7 mouse cellular contexts compared by ENCODE assay signal in genomic region chr11:77791752-77792565, GRCm38 (mm10). TPM values are rescaled to one million over a fixed set of nuclear protein-coding genes. Genes with fewer than 3 reads are reported as not detected.
DNase-seq lines count a peak whose midpoint lies in the region; ATAC-seq lines count a peak whose summit lies in the region.

No protein-coding gene starts in this region.

- no peak overlapping the region for H3K4me3 ChIP-seq in embryonic facial prominence, embryonic 14.5 days (ENCODE audit: low read depth, low read length)
- no peak overlapping the region for H3K4me3 ChIP-seq in hindbrain, embryonic 16.5 days (ENCODE audit: low read length)
- 0 out of 2 replicates have a peak overlapping the region, but pooled peaks have one; percentile 14 for H3K4me3 ChIP-seq in liver, embryonic 11.5 days (ENCODE audit: low read depth, low read length)
- H3K4me3 ChIP-seq in neural tube, embryonic 15.5 days (replicated peaks), result no peak overlapping the region

- peak overlapping the region; percentile 85 for H3K27ac ChIP-seq in embryonic facial prominence, embryonic 14.5 days (replicated peaks; ENCODE audit: low read depth, low read length)
- peak overlapping the region; percentile 46 for H3K27ac ChIP-seq in hindbrain, embryonic 16.5 days (ENCODE audit: low read depth, low read length)
- peak overlapping the region; percentile 91 for H3K27ac ChIP-seq in liver, embryonic 11.5 days (ENCODE audit: low read depth, low read length)
- H3K27ac ChIP-seq in neural tube, embryonic 15.5 days (replicated peaks), result peak overlapping the region; percentile 64

- peaks cover 26% of the 10 kb centered on the region for H3K4me1 ChIP-seq in embryonic facial prominence, embryonic 14.5 days (ENCODE audit: control insufficient read depth, insufficient read depth, low read length)
- H3K4me1 ChIP-seq in hindbrain, embryonic 16.5 days (ENCODE audit: control insufficient read depth, insufficient read depth, low read depth, low read length), result peaks cover 36% of the 10 kb centered on the region
- peaks cover 57% of the 10 kb centered on the region for H3K4me1 ChIP-seq in liver, embryonic 11.5 days (replicated peaks; ENCODE audit: control insufficient read depth, insufficient read depth, low read length)
- peaks cover 45% of the 10 kb centered on the region for H3K4me1 ChIP-seq in neural tube, embryonic 15.5 days

- H3K9me3 ChIP-seq in embryonic facial prominence, embryonic 14.5 days (ENCODE audit: control insufficient read depth, low read length), result no peaks in the 10 kb centered on the region
- no peaks in the 10 kb centered on the region for H3K9me3 ChIP-seq in hindbrain, embryonic 16.5 days (ENCODE audit: control insufficient read depth, low read length)
- no peaks in the 10 kb centered on the region for H3K9me3 ChIP-seq in liver, embryonic 11.5 days (ENCODE audit: control insufficient read depth, low read length)
- H3K9me3 ChIP-seq in neural tube, embryonic 15.5 days (replicated peaks), result no peaks in the 10 kb centered on the region

- DNase-seq in 3T3-L1 (ENCODE audit: low read depth, low spot score), result peak; percentile 40
- DNase-seq in embryonic facial prominence, embryonic 14.5 days (ENCODE audit: low spot score), result peak; percentile 79
- peak; percentile 61 for DNase-seq in liver, embryonic 11.5 days (ENCODE audit: low spot score)
- DNase-seq in layer of hippocampus, adult 11-12 months (ENCODE audit: low spot score), result no peak

- H3K27me3 ChIP-seq in embryonic facial prominence, embryonic 14.5 days (replicated peaks; ENCODE audit: control insufficient read depth, insufficient read depth, low read length), result no peaks in the 10 kb centered on the region
- no peaks in the 10 kb centered on the region for H3K27me3 ChIP-seq in hindbrain, embryonic 16.5 days (replicated peaks; ENCODE audit: control insufficient read depth, insufficient read depth, low read length)
- H3K27me3 ChIP-seq in liver, embryonic 11.5 days (replicated peaks; ENCODE audit: control insufficient read depth, insufficient read depth, low read length), result no peaks in the 10 kb centered on the region
- H3K27me3 ChIP-seq in neural tube, embryonic 15.5 days (replicated peaks), result no peaks in the 10 kb centered on the region

- peak; percentile 81 for ATAC-seq in CD4-positive, CD25-positive, alpha-beta regulatory T cell, adult 4 months
- ATAC-seq in embryonic facial prominence, embryonic 14.5 days (ENCODE audit: low read depth), result peak; percentile 38; the same call in 1 of the 2 replicates
- no peak for ATAC-seq in hindbrain, embryonic 16.5 days
- ATAC-seq in liver, embryonic 11.5 days (replicated peaks; ENCODE audit: low FRiP score), result peak; percentile 84
- ATAC-seq in neural tube, embryonic 15.5 days (ENCODE audit: low FRiP score), result no peak

- 36% methylated on average over 12 of the region's 12 CpGs for WGBS in embryonic facial prominence, embryonic 14.5 days
- 44% methylated on average over 12 of the region's 12 CpGs for WGBS in hindbrain, embryonic 16.5 days
- 36% methylated on average over 12 of the region's 12 CpGs for WGBS in liver, embryonic 11.5 days
- WGBS in neural tube, embryonic 15.5 days, result 49% methylated on average over 12 of the region's 12 CpGs

- no peaks in the 10 kb centered on the region for H3K36me3 ChIP-seq in embryonic facial prominence, embryonic 14.5 days (ENCODE audit: control insufficient read depth, insufficient read depth, low read length)
- H3K36me3 ChIP-seq in hindbrain, embryonic 16.5 days (ENCODE audit: control insufficient read depth, insufficient read depth, low read length), result no peaks in the 10 kb centered on the region
- H3K36me3 ChIP-seq in liver, embryonic 11.5 days (ENCODE audit: control insufficient read depth, insufficient read depth, low read length), result no peaks in the 10 kb centered on the region
- no peaks in the 10 kb centered on the region for H3K36me3 ChIP-seq in neural tube, embryonic 15.5 days

- H3K4me2 ChIP-seq in embryonic facial prominence, embryonic 14.5 days (ENCODE audit: low read depth, low read length), result 0 out of 2 replicates have a peak overlapping the region, but pooled peaks have one; percentile 7
- no peak overlapping the region for H3K4me2 ChIP-seq in hindbrain, embryonic 16.5 days (ENCODE audit: low read length)
- peak overlapping the region; percentile 56 for H3K4me2 ChIP-seq in liver, embryonic 11.5 days
- H3K4me2 ChIP-seq in neural tube, embryonic 15.5 days, result no peak overlapping the region

- peak overlapping the region; percentile 42; the same call in 1 of the 2 replicates for H3K9ac ChIP-seq in embryonic facial prominence, embryonic 14.5 days (ENCODE audit: low read depth, low read length)
- H3K9ac ChIP-seq in hindbrain, embryonic 16.5 days (ENCODE audit: low read depth, low read length), result no peak overlapping the region
- peak overlapping the region; percentile 51 for H3K9ac ChIP-seq in liver, embryonic 11.5 days (ENCODE audit: low read depth, low read length)
- H3K9ac ChIP-seq in neural tube, embryonic 15.5 days (replicated peaks), result 0 out of 2 replicates have a peak overlapping the region, but pooled peaks have one; percentile 21

RNA-seq across cellular contexts. Expression of gene Gm10277, which starts 4.4 kb away (rescaled TPM):
- under 1 TPM; 0.32 to 0.34 TPM for polyA plus RNA-seq in CD4-positive, CD25-positive, alpha-beta regulatory T cell, adult 4 months (2017; shearing (Covaris generic))
- 0.26 and 0.46 TPM in 2 replicates for polyA plus RNA-seq in embryonic facial prominence, embryonic 14.5 days (2014; fragmentation: Nextera tagmentation; extraction: Ambion mirVana)
- 1.6 and 1.7 TPM in 2 replicates for polyA plus RNA-seq in hindbrain, embryonic 16.5 days (2015; fragmentation: Nextera tagmentation; extraction: Ambion mirVana)
- polyA plus RNA-seq in liver, embryonic 11.5 days (2014; fragmentation: Nextera tagmentation; extraction: Ambion mirVana), result 1.5 and 2.0 TPM in 2 replicates
- polyA plus RNA-seq in neural tube, embryonic 15.5 days (2015; fragmentation: Nextera tagmentation; extraction: Ambion mirVana), result 1.5 and 1.8 TPM in 2 replicates

RNA-seq across cellular contexts. Expression of gene Myo18a, which starts 28.9 kb away (rescaled TPM):
- 10 to 100 TPM; 21.4 to 28.9 TPM for polyA plus RNA-seq in CD4-positive, CD25-positive, alpha-beta regulatory T cell, adult 4 months (2017; shearing (Covaris generic))
- 39.8 and 44.1 TPM in 2 replicates for polyA plus RNA-seq in embryonic facial prominence, embryonic 14.5 days (2014; fragmentation: Nextera tagmentation; extraction: Ambion mirVana)
- polyA plus RNA-seq in hindbrain, embryonic 16.5 days (2015; fragmentation: Nextera tagmentation; extraction: Ambion mirVana), result 35.1 and 44.0 TPM in 2 replicates
- 37.1 and 38.3 TPM in 2 replicates for polyA plus RNA-seq in liver, embryonic 11.5 days (2014; fragmentation: Nextera tagmentation; extraction: Ambion mirVana)
- 39.6 and 40.8 TPM in 2 replicates for polyA plus RNA-seq in neural tube, embryonic 15.5 days (2015; fragmentation: Nextera tagmentation; extraction: Ambion mirVana)

Comparison
In these comparisons a context has a peak if more than half of its experiments do, and no peak if none do; other contexts are left out.
1. ATAC-seq: peak in CD4-positive, CD25-positive, alpha-beta regulatory T cell, adult 4 months (single experiment), embryonic facial prominence, embryonic 14.5 days (single experiment) and liver, embryonic 11.5 days (single experiment); none in hindbrain, embryonic 16.5 days (single experiment) and neural tube, embryonic 15.5 days (single experiment).
2. H3K4me2 ChIP-seq: peak in embryonic facial prominence, embryonic 14.5 days (single experiment) and liver, embryonic 11.5 days (single experiment); none in hindbrain, embryonic 16.5 days (single experiment) and neural tube, embryonic 15.5 days (single experiment).
3. Peak in every context shown above with its lines, with median percentiles within 50 percentile points of each other: H3K27ac ChIP-seq.